Mouse (Mus musculus): ENCODE data around the gene Edrf1.

GRCm38 (mm10) chr7:133637361-133638305 lies at the start of gene Edrf1:
- peak; percentile 60 for TF ChIP-seq POLR2A (IDR thresholded peaks at IDR 0.05; ENCODE audit: insufficient read depth, low read depth, low read length)
- no peak for TF ChIP-seq CTCF (IDR thresholded peaks at IDR 0.05; ENCODE audit: insufficient read depth, low read depth, low read length)
